Mouse (Mus musculus): ENCODE results near the gene Mfap1a. TPM values are rescaled to one million over a fixed set of nuclear protein-coding genes. Genes with fewer than 3 reads are reported as not detected.
"Not testable (repeated sequence)": the region's sequence is repeated elsewhere in the genome, so short reads cannot be mapped to it uniquely, and the experiment has no call there.

Gene Mfap1a
- 10 to 100 TPM; 31.0 to 31.4 TPM for total RNA-seq (2021)
- long read RNA-seq, full-length matches to known transcripts, result 33 of 37 reads
- long read RNA-seq, partial matches to known transcripts, result 1 of 37 reads
- long read RNA-seq, other reads (novel, unspliced or antisense), result 3 of 37 reads

- peak; percentile 77 to 90 for DNase-seq (ENCODE audit: low spot score in 2 of 2)
Observed at GRCm38 (mm10) chr2:121505942-121506882, at the start of gene Mfap1a, which contains the start of gene Wdr76. Mfap1a (minus strand) TSS chr2:121506665. Wdr76 (plus strand) TSS chr2:121506723.

- no peak for DNase-seq (ENCODE audit: low spot score in 2 of 2)
Observed at GRCm38 (mm10) chr2:121551271-121551670, 44.8 kb upstream of the Mfap1a start.

- DNase-seq (ENCODE audit: low spot score in 2 of 2), result no peak
Observed at GRCm38 (mm10) chr2:121549630-121550029, 43.2 kb upstream of the Mfap1a start.

- no peak for DNase-seq (ENCODE audit: low spot score in 2 of 2)
Observed at GRCm38 (mm10) chr2:121544829-121545228, 38.4 kb upstream of the Mfap1a start.

GRCm38 (mm10) chr2:121525056-121525455 is 18.6 kb upstream of the Mfap1a start:
- no peak for DNase-seq (ENCODE audit: low spot score in 2 of 2)

GRCm38 (mm10) chr2:121522830-121523229 is 16.4 kb upstream of the Mfap1a start:
- not testable (repeated sequence) for DNase-seq (ENCODE audit: low spot score in 2 of 2)

GRCm38 (mm10) chr2:121522006-121522405 is 15.5 kb upstream of the Mfap1a start:
- DNase-seq (ENCODE audit: low spot score in 2 of 2), result no peak

GRCm38 (mm10) chr2:121518711-121519110 is 12.2 kb upstream of the Mfap1a start:
- DNase-seq (ENCODE audit: low spot score in 2 of 2), result not testable (repeated sequence)

GRCm38 (mm10) chr2:121518106-121518505 is 11.6 kb upstream of the Mfap1a start:
- no peak for DNase-seq (ENCODE audit: low spot score in 2 of 2)

- DNase-seq (ENCODE audit: low spot score in 2 of 2), result no peak
Observed at GRCm38 (mm10) chr2:121514211-121514610, 7.7 kb upstream of the Mfap1a start.

GRCm38 (mm10) chr2:121512991-121513765 is 6.7 kb upstream of the Mfap1a start:
- not testable (repeated sequence) for DNase-seq (ENCODE audit: low spot score in 2 of 2)

- DNase-seq (ENCODE audit: low spot score in 2 of 2), result no peak
Observed at GRCm38 (mm10) chr2:121511401-121511800, 4.9 kb upstream of the Mfap1a start.

- DNase-seq (ENCODE audit: low spot score in 2 of 2), result peak; percentile 19 to 48
Observed at GRCm38 (mm10) chr2:121509584-121509983, 3.1 kb upstream of the Mfap1a start.

GRCm38 (mm10) chr2:121507951-121508330 is 1.5 kb upstream of the Mfap1a start:
- no peak for DNase-seq (ENCODE audit: low spot score in 2 of 2)

GRCm38 (mm10) chr2:121507173-121507950 is 897 bp upstream of the Mfap1a start:
- no peak for DNase-seq (ENCODE audit: low spot score in 2 of 2)

- DNase-seq (ENCODE audit: low spot score in 2 of 2), result not testable (repeated sequence)
Observed at GRCm38 (mm10) chr2:121501550-121501949, 4.9 kb downstream of the Mfap1a start.

- DNase-seq (ENCODE audit: low spot score in 2 of 2), result not testable (repeated sequence)
Observed at GRCm38 (mm10) chr2:121484403-121484802, 22.1 kb downstream of the Mfap1a start.

- no peak for DNase-seq (ENCODE audit: low spot score in 2 of 2)
Observed at GRCm38 (mm10) chr2:121483576-121483975, 22.9 kb downstream of the Mfap1a start.

GRCm38 (mm10) chr2:121480916-121481315 is 25.5 kb downstream of the Mfap1a start:
- not testable (repeated sequence) for DNase-seq (ENCODE audit: low spot score in 2 of 2)

- DNase-seq (ENCODE audit: low spot score in 2 of 2), result no peak
Observed at GRCm38 (mm10) chr2:121480498-121480897, 26.0 kb downstream of the Mfap1a start.

All from layer of hippocampus, adult 18-20 months (tissue).